Mouse (Mus musculus) hindbrain, embryonic 12.5 days (tissue): ENCODE results near the gene Rab31. TPM values are rescaled to one million over a fixed set of nuclear protein-coding genes. Genes with fewer than 3 reads are reported as not detected.
A peak's percentile ranks its signal among the peaks of the same experiment; 100 is the strongest.

Source experiments
- ATAC-seq: fragments of 200-750 bp; cut with Nextera tagmentation; 2 replicates; pipeline ENCODE4 v1.8.0; 2017; ENCODE audit warnings: moderate TSS enrichment; ENCODE audit not compliant: low FRiP score
- H3K27ac ChIP-seq: fragments of 300-500 bp; sonication (generic); 2 replicates; pipeline ENCODE4 v1.5.1; 2016; ENCODE audit warnings: mild to moderate bottlenecking
- H3K27me3 ChIP-seq: fragments of 300-500 bp; sonication (generic); 2 replicates; pipeline ENCODE4 v1.6.1; 2016; ENCODE audit warnings: mild to moderate bottlenecking
- H3K36me3 ChIP-seq: fragments of 300-500 bp; sonication (generic); 2 replicates; pipeline ENCODE4 v1.6.1; 2016; ENCODE audit warnings: mild to moderate bottlenecking
- H3K4me1 ChIP-seq: fragments of 300-500 bp; sonication (generic); 2 replicates; pipeline ENCODE4 v1.6.1; 2016
- H3K4me2 ChIP-seq: fragments of 300-500 bp; sonication (generic); replicated peaks from 2 replicates; pipeline ENCODE4 v1.6.1; 2016; ENCODE audit warnings: mild to moderate bottlenecking
- H3K4me3 ChIP-seq: fragments of 300-500 bp; sonication (generic); 2 replicates; pipeline ENCODE4 v1.5.1; 2016; ENCODE audit warnings: mild to moderate bottlenecking
- H3K9ac ChIP-seq: fragments of 300-500 bp; sonication (generic); 2 replicates; pipeline ENCODE4 v1.6.1; 2016; ENCODE audit warnings: mild to moderate bottlenecking, moderate library complexity
- H3K9me3 ChIP-seq: fragments of 300-500 bp; sonication (generic); replicated peaks from 2 replicates; pipeline ENCODE4 v1.6.1; 2016; ENCODE audit warnings: mild to moderate bottlenecking
- WGBS: fragments of 180-500 bp; shearing (Covaris S2); methylation state at CpG from one replicate; pipeline ENCODE4 v1.1.7; 2016; 5-methylcytosine and 5-hydroxymethylcytosine counted together
- polyA plus RNA-seq: library from polyadenylated mRNA; unstranded; fragments of >200 nt; fragmentation: Nextera tagmentation; extraction: Ambion mirVana; gene quantifications from 2 replicates; pipeline ENCODE4 v1.2.1, GENCODE M21; 2016

Gene Rab31
- polyA plus RNA-seq, 1 experiment from 2014 or later, result 76.9 TPM

GRCm38 (mm10) chr17:65712861-65713535 lies 59.6 kb downstream of the Rab31 start:
- H3K9me3 ChIP-seq, result peaks cover 16% of the 10 kb centered on the region

GRCm38 (mm10) chr17:65711779-65712178 lies 60.8 kb downstream of the Rab31 start:
- 97% methylated on average over 5 of the region's 5 CpGs for WGBS
- Histone ChIP-seq H3K9me3 (peaks cover 16% of the 10 kb centered on the region), H3K4me3 (no peak overlapping the region), H3K4me1 (no peaks in the 10 kb centered on the region), H3K4me2 (no peak overlapping the region), H3K27ac (no peak overlapping the region), H3K27me3 (no peaks in the 10 kb centered on the region), H3K9ac (no peak overlapping the region), H3K36me3 (peaks cover 21% of the 10 kb centered on the region)
- ATAC-seq, result no peak

More at GRCm38 (mm10) chr17:65712861-65713535, 59.6 kb downstream of the Rab31 start:
- no peak overlapping the region for H3K4me2 ChIP-seq
- H3K4me3 ChIP-seq, result no peak overlapping the region
- no peak overlapping the region for H3K9ac ChIP-seq
- no peak overlapping the region for H3K27ac ChIP-seq
- peaks cover 25% of the 10 kb centered on the region for H3K36me3 ChIP-seq
- H3K4me1 ChIP-seq, result no peaks in the 10 kb centered on the region
- no peaks in the 10 kb centered on the region for H3K27me3 ChIP-seq
- WGBS, result 96% methylated on average over 13 of the region's 13 CpGs
- no peak for ATAC-seq

GRCm38 (mm10) chr17:65710576-65710975 lies 62.0 kb downstream of the Rab31 start:
- H3K9me3 ChIP-seq, result peaks cover 16% of the 10 kb centered on the region
- no peak for ATAC-seq
- no peak overlapping the region for H3K9ac ChIP-seq
- no peak overlapping the region for H3K27ac ChIP-seq
- H3K4me2 ChIP-seq, result no peak overlapping the region
- no peaks in the 10 kb centered on the region for H3K4me1 ChIP-seq
- 92% methylated on average over 11 of the region's 11 CpGs for WGBS
- H3K4me3 ChIP-seq, result no peak overlapping the region
- H3K27me3 ChIP-seq, result no peaks in the 10 kb centered on the region
- peaks cover 18% of the 10 kb centered on the region for H3K36me3 ChIP-seq

GRCm38 (mm10) chr17:65706220-65706619 lies 66.3 kb downstream of the Rab31 start:
- H3K36me3 ChIP-seq, result peaks cover 5% of the 10 kb centered on the region
- WGBS, result 78% methylated on average over 5 of the region's 5 CpGs
- ATAC-seq, result no peak
- no peak overlapping the region for H3K9ac ChIP-seq
- H3K4me1 ChIP-seq, result peaks cover 12% of the 10 kb centered on the region
- H3K9me3 ChIP-seq, result peaks cover 4% of the 10 kb centered on the region
- H3K4me2 ChIP-seq, result no peak overlapping the region
- no peaks in the 10 kb centered on the region for H3K27me3 ChIP-seq
- no peak overlapping the region for H3K4me3 ChIP-seq
- no peak overlapping the region for H3K27ac ChIP-seq

GRCm38 (mm10) chr17:65703527-65704391 lies 68.8 kb downstream of the Rab31 start:
- Histone ChIP-seq H3K27me3 (no peaks in the 10 kb centered on the region), H3K27ac (no peak overlapping the region), H3K9me3 (no peaks in the 10 kb centered on the region), H3K4me3 (no peak overlapping the region), H3K9ac (no peak overlapping the region), H3K4me2 (no peak overlapping the region), H3K36me3 (no peaks in the 10 kb centered on the region), H3K4me1 (peaks cover 22% of the 10 kb centered on the region)
- 81% methylated on average over 13 of the region's 13 CpGs for WGBS
- ATAC-seq, result no peak

GRCm38 (mm10) chr17:65701797-65702566 lies 70.6 kb downstream of the Rab31 start:
- Histone ChIP-seq H3K4me1 (peaks cover 22% of the 10 kb centered on the region), H3K4me2 (no peak overlapping the region), H3K9me3 (no peaks in the 10 kb centered on the region), H3K4me3 (no peak overlapping the region), H3K27ac (peak overlapping the region; percentile 85), H3K27me3 (no peaks in the 10 kb centered on the region), H3K36me3 (peaks cover 5% of the 10 kb centered on the region; the same call in 1 of the 2 replicates), H3K9ac (no peak overlapping the region)
- peak; percentile 73 for ATAC-seq
- 46% methylated on average over 13 of the region's 13 CpGs for WGBS

GRCm38 (mm10) chr17:65701356-65701755 lies 71.2 kb downstream of the Rab31 start:
- peaks cover 22% of the 10 kb centered on the region for H3K4me1 ChIP-seq
- H3K27ac ChIP-seq, result peak overlapping the region; percentile 85
- ATAC-seq, result no peak
- WGBS, result 79% methylated on average over 8 of the region's 8 CpGs
- no peaks in the 10 kb centered on the region for H3K27me3 ChIP-seq
- no peak overlapping the region for H3K9ac ChIP-seq
- no peak overlapping the region for H3K4me2 ChIP-seq
- H3K36me3 ChIP-seq, result peaks cover 7% of the 10 kb centered on the region; the same call in 1 of the 2 replicates
- no peak overlapping the region for H3K4me3 ChIP-seq
- no peaks in the 10 kb centered on the region for H3K9me3 ChIP-seq

GRCm38 (mm10) chr17:65700060-65700459 lies 72.5 kb downstream of the Rab31 start:
- ATAC-seq, result peak; percentile 80
- H3K9me3 ChIP-seq, result no peaks in the 10 kb centered on the region
- 0 out of 2 replicates have a peak overlapping the region, but pooled peaks have one; percentile 8 for H3K9ac ChIP-seq
- peaks cover 7% of the 10 kb centered on the region; the same call in 1 of the 2 replicates for H3K36me3 ChIP-seq
- peak overlapping the region; percentile 77 for H3K27ac ChIP-seq
- no peak overlapping the region for H3K4me3 ChIP-seq
- no peaks in the 10 kb centered on the region for H3K27me3 ChIP-seq
- peaks cover 22% of the 10 kb centered on the region for H3K4me1 ChIP-seq
- no peak overlapping the region for H3K4me2 ChIP-seq
- 40% methylated on average over 4 of the region's 4 CpGs for WGBS

- Histone ChIP-seq H3K36me3 (peaks cover 7% of the 10 kb centered on the region; the same call in 1 of the 2 replicates), H3K9me3 (no peaks in the 10 kb centered on the region), H3K27me3 (no peaks in the 10 kb centered on the region), H3K4me2 (no peak overlapping the region), H3K27ac (no peak overlapping the region), H3K9ac (no peak overlapping the region), H3K4me3 (no peak overlapping the region), H3K4me1 (peaks cover 22% of the 10 kb centered on the region)
- ATAC-seq, result no peak
- WGBS, result 87% methylated on average over 12 of the region's 12 CpGs
Measured at GRCm38 (mm10) chr17:65697791-65698463, 74.6 kb downstream of the Rab31 start.

GRCm38 (mm10) chr17:65696939-65697338 lies 75.6 kb downstream of the Rab31 start:
- 96% methylated on average over 13 of the region's 13 CpGs for WGBS
- Histone ChIP-seq H3K27ac (no peak overlapping the region), H3K27me3 (no peaks in the 10 kb centered on the region), H3K36me3 (peaks cover 7% of the 10 kb centered on the region; the same call in 1 of the 2 replicates), H3K9ac (no peak overlapping the region), H3K4me2 (no peak overlapping the region), H3K9me3 (no peaks in the 10 kb centered on the region), H3K4me1 (peaks cover 14% of the 10 kb centered on the region), H3K4me3 (no peak overlapping the region)
- no peak for ATAC-seq

GRCm38 (mm10) chr17:65692276-65692675 lies 80.3 kb downstream of the Rab31 start:
- ATAC-seq, result no peak
- Histone ChIP-seq H3K36me3 (peaks cover 12% of the 10 kb centered on the region), H3K9ac (no peak overlapping the region), H3K4me1 (no peaks in the 10 kb centered on the region), H3K4me2 (no peak overlapping the region), H3K9me3 (0 out of 2 replicates have a peak, but pooled peaks cover 4% of the 10 kb centered on the region), H3K27ac (no peak overlapping the region), H3K27me3 (no peaks in the 10 kb centered on the region), H3K4me3 (no peak overlapping the region)
- 89% methylated on average over 4 of the region's 4 CpGs for WGBS
